ENCODE assay signal across 8 mouse cellular contexts in the genomic region with DNA sequence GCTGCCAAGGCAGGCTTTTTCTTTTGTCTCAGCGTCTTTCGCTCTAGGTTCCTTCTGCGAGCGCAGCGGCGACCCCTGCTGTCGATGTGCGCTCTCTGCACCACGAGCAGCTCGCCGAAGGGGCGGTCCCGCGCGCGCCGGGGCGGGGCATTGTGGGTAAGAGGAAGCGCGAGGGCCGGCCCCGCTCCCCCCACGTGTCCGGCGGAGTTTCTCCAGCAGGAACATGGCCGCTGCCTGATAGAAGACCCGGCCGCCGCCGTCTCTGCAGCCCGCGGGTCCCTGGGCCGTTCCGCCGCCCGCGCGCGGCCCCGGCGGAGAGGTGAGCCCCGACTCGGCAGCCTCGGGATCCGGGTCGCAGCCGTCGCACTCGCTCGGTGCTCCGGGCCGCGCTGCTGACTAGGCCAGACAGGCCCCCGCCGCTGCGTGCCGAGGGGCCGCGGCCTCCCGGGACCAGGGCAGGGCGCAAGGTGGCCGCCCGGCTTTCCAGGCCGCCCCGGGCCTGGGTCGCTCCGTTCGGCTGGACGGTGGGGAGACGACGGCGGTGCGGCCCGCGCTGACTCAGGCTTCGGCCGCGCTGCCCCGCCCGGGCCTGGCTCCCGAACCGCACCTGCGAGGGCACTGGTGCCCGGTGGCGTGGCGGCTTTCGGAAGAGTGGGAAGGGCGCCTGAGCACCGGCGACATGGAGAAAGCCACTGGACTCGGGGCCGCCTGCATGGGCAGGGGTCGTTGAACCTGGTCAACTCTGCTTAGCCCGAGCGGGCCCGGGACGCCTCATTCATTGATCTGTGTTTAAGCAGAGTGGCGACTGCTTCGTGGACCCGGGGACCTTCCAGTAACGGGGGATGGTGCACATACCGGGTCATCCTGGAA. TPM values are rescaled to one million over a fixed set of nuclear protein-coding genes. Genes with fewer than 3 reads are reported as not detected.
A peak's percentile ranks its signal among the peaks of the same experiment; 100 is the strongest.
DNase-seq lines count a peak whose midpoint lies in the region; ATAC-seq and TF ChIP-seq lines count a peak whose summit lies in the region.

Gene Polr3e (plus strand): TSS at position 153 of the 870 bp plus-strand sequence.

- peak within 1 kb of the TSS; percentile 68 for H3K4me2 ChIP-seq in kidney, embryonic 15.5 days

- peaks cover 6% of the 10 kb centered on the region for H3K36me3 ChIP-seq in heart, embryonic 10.5 days
- H3K36me3 ChIP-seq in kidney, embryonic 15.5 days, result 0 out of 2 replicates have a peak, but pooled peaks cover 7% of the 10 kb centered on the region

- peak within 1 kb of the TSS; percentile 79 for H3K27ac ChIP-seq in bone marrow macrophage, adult 2 months (ENCODE audit: insufficient read depth, low read depth, low read length)
- H3K27ac ChIP-seq in embryonic fibroblast, embryonic 13.5 days (ENCODE audit: insufficient read depth, low read length), result peak within 1 kb of the TSS; percentile 54
- peak within 1 kb of the TSS; percentile 97 for H3K27ac ChIP-seq in heart, embryonic 10.5 days
- peak within 1 kb of the TSS; percentile 78 for H3K27ac ChIP-seq in kidney, embryonic 15.5 days

- H3K27me3 ChIP-seq in heart, embryonic 10.5 days (ENCODE audit: insufficient read depth, poor library complexity, severe bottlenecking), result no peaks in the 10 kb centered on the region
- no peaks in the 10 kb centered on the region for H3K27me3 ChIP-seq in kidney, embryonic 15.5 days

- TF ChIP-seq POLR2A in bone marrow macrophage, adult 2 months (IDR thresholded peaks at IDR 0.05; ENCODE audit: borderline replicate concordance, low read depth, low read length), result no peak
- peak; percentile 50; the same call in 1 of the 2 replicates for TF ChIP-seq POLR2A in embryonic fibroblast, embryonic 13.5 days (IDR thresholded peaks at IDR 0.05; ENCODE audit: low read depth, low read length)

- DNase-seq in A20 (ENCODE audit: low read depth, low spot score), result peak; percentile 99
- peak; percentile 99 for DNase-seq in heart, embryonic 10.5 days (ENCODE audit: low spot score)
- peak; percentile 99 for DNase-seq in liver
- DNase-seq in spleen, postnatal 4 days (ENCODE audit: low spot score in 2 of 2), result peak; percentile 99 to 100

- TF ChIP-seq CTCF in bone marrow macrophage, adult 2 months (IDR thresholded peaks at IDR 0.05; ENCODE audit: low read depth, low read length), result peak; percentile 48
- peak; percentile 92 for TF ChIP-seq CTCF in embryonic fibroblast, embryonic 13.5 days (IDR thresholded peaks at IDR 0.05; ENCODE audit: borderline replicate concordance, insufficient read depth, low read length)

- H3K9me3 ChIP-seq in heart, embryonic 10.5 days, result no peaks in the 10 kb centered on the region
- H3K9me3 ChIP-seq in kidney, embryonic 15.5 days (replicated peaks), result no peaks in the 10 kb centered on the region

- peaks cover 9% of the 10 kb centered on the region; the same call in 1 of the 2 replicates for H3K4me1 ChIP-seq in bone marrow macrophage, adult 2 months (ENCODE audit: control insufficient read depth, insufficient read depth, low read length)
- peaks cover 6% of the 10 kb centered on the region for H3K4me1 ChIP-seq in embryonic fibroblast, embryonic 13.5 days (ENCODE audit: control insufficient read depth, insufficient read depth, low read length)
- H3K4me1 ChIP-seq in heart, embryonic 10.5 days, result peaks cover 10% of the 10 kb centered on the region; the same call in 1 of the 2 replicates
- H3K4me1 ChIP-seq in kidney, embryonic 15.5 days, result peaks cover 15% of the 10 kb centered on the region

- ATAC-seq in kidney, embryonic 15.5 days (replicated peaks; ENCODE audit: low FRiP score), result peak; percentile 95
- ATAC-seq in monocyte, adult 5-6 weeks (replicated peaks; ENCODE audit: insufficient number of reproducible peaks, low FRiP score, low TSS enrichment, poor library complexity, severe bottlenecking), result peak; percentile 86

- H3K9ac ChIP-seq in kidney, embryonic 15.5 days, result peak within 1 kb of the TSS; percentile 90

- under 1% methylated on average over 87 of the region's 102 CpGs for WGBS in heart, embryonic 10.5 days
- under 1% methylated on average over 102 of the region's 102 CpGs for WGBS in kidney, embryonic 15.5 days

- peak within 1 kb of the TSS; percentile 99 for H3K4me3 ChIP-seq in bone marrow macrophage, adult 2 months (ENCODE audit: insufficient read depth, low read length)
- H3K4me3 ChIP-seq in embryonic fibroblast, embryonic 13.5 days (ENCODE audit: insufficient read depth, low read length), result peak within 1 kb of the TSS; percentile 77
- peak within 1 kb of the TSS; percentile 100 for H3K4me3 ChIP-seq in heart, embryonic 10.5 days
- H3K4me3 ChIP-seq in kidney, embryonic 15.5 days (replicated peaks), result peak within 1 kb of the TSS; percentile 98

RNA-seq across cellular contexts. Expression of gene Polr3e, which starts in this region (rescaled TPM):
- 9.2 and 9.3 TPM in 2 replicates for polyA plus RNA-seq in bone marrow macrophage, adult 2 months (2012; ENCODE audit: insufficient read depth, insufficient read length, missing spikeins)
- polyA plus RNA-seq in embryonic fibroblast, embryonic 13.5 days (2011; ENCODE audit: insufficient read length, low read depth, missing spikeins), result 22.0 and 24.0 TPM in 2 replicates
- polyA plus RNA-seq in heart, embryonic 10.5 days (2016; fragmentation: Nextera tagmentation; extraction: Ambion mirVana), result 32.3 and 36.9 TPM in 2 replicates
- polyA plus RNA-seq in kidney, embryonic 15.5 days (2015; fragmentation: Nextera tagmentation; extraction: Ambion mirVana), result 42.7 and 44.0 TPM in 2 replicates
- 12.7 to 15.4 TPM (median 14.8 TPM) in 3 replicates for total RNA-seq in monocyte, adult 5-6 weeks (2017)

Comparison
In these comparisons a context has a peak if more than half of its experiments do, and no peak if none do; other contexts are left out.
1. Peak in every context shown above with its lines: DNase-seq, ATAC-seq, H3K4me3 ChIP-seq and H3K27ac ChIP-seq.